Mouse (Mus musculus) liver, embryonic 14.5 days (tissue): ENCODE data around the gene Mamstr.

ENCODE experiments used
- CTCF ChIP-seq: IDR thresholded peaks from 2 replicates; pipeline ENCODE4 v1.5.1; 2016; ENCODE audit warnings: antibody characterized with exemption, low read depth, control low read depth
- EP300 ChIP-seq: IDR thresholded peaks from 2 replicates; pipeline ENCODE4 v1.6.1; 2016; ENCODE audit warnings: antibody characterized with exemption, low read depth

DNA sequence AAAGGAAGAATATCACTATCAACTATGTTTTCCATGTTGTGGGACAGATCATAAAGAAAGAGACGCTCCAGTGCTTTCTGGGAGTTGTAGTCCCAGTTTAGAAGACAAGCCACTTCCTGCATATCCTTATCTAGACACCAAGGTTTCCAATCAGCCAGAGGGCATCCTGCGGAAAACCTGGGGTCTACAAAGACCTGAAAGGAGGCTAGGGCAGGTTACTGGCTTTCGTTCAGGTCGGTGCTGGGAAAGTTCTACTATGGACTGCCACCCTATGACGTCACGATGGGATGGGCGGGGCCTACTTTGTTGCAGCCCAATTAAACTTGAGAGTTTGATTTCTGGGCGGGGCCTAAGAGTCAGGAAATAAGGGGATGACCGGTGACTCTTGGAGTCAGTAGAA, 18.3 kb upstream of the Mamstr start, which contains the start of gene Izumo1:
- TF ChIP-seq CTCF (no peak), EP300 (no peak)
